Mouse (Mus musculus) adipocyte (in vitro differentiated cells): Measurements from ENCODE around the gene Stat5b.

Experiments
- DNase-seq: peaks from one replicate; pipeline ENCODE4 v3.0.0-alpha.2; 2016; ENCODE audit warnings: low spot score

Stat5b gene

DNA sequence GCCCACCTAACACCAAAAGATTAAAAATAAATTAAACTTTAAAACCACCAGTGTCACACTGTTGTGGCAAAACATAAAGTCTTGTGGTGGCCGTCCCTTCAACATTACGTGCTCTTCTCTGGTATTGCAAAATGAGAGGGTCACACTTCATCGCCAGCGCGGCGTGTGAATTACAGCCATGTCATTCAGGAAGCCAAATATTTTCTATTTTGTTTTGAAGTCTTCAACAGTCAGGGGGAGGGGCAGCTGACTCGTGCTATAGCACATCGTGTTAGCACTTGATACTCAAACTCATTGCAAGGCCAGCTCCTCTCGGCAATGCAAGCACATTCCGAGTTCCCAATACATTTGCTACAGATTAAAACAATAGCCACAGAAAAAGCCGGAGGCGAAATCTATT is 9.7 kb downstream of the Stat5b start:
- no peak for DNase-seq

DNA sequence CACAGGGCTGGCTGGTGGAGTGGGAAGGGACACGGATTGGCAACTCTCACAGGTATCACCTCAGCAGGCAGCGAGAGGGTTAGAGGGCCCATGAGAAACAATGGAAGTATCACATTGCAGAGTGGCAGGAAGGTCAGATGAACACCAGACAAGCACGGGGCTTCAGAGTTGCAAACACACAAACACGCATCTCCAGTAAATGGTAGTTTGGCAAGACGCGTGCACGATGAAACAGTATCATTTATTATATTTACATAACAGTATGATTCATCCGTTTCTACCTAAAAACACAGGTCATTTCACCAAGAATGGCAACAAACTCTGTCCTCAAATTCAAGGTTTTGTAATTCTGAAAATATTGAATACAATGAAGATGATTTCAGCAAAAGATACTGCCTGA is 11.0 kb downstream of the Stat5b start:
- DNase-seq: no peak

DNA sequence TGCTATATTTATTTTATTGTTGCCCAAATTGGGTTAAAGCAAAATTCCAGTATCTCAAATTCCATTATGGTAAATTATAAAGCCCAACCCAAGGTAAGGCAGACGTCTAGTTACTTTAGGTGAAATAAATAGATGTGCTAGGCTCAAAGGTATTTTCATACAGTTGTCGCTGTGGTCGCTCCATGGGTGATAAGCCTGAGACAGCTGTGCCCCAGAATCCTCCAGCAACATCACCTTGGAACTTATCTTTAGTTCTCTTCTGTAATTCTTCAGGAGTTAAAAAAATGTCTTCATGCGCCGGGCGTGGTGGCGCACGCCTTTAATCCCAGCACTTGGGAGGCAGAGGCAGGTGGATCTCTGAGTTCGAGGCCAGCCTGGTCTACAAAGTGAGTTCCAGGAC is 11.6 kb downstream of the Stat5b start:
- DNase-seq: no peak

DNA sequence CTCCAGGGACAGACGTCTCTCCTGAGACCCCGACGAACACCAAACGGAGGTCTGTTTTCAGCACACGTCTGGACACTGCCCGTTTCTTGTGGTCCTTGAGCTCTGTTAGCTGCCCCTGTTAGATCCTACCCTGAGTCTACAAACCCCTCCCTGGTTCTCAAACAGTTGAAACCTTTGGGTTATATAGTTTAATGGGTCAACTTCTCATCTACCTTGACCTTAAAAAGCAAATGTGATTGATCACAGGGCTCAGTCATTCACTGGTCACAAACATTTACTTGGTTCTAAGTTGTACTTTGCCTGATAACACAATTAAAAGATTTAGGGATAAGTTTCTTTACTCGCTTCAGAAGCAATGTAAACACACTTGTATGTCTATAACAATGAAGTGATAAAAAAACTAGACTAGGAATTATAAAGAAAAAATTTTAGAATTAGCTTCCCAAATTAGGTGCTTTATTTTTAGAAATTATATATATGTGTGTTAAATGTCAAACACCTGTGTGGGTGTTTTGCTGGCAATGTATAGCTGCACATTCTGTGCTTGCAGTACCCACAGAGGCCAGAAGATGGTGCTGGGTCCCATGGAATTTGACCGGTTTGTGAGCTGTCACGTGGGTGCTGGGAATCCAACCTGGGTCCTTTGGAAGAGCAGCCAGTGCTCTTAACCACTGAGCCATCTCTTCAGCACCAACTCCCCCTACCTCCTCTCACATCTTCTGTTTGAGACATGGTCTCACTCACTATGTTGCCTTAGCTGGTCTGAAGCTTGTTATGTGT is 13.4 kb downstream of the Stat5b start:
- DNase-seq: no peak

DNA sequence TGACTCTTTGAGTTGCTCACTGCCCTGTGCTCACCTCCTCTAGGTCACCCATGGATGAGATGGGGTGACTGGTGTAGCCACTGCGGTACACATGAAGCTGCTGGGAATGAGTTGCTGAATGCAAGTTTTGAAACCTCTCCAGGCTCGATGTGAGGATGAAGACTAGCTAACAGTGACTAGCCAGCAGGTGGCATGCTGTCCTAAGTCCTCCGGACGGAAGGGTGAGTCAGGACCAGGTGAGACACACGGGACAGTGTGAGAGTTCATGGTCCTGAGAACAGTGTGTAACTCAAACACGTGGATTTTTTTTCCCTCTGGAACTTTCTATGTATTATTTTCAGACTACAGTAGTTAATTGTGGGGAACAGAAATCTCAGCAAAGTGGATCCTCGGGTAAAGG is 17.1 kb downstream of the Stat5b start:
- no peak for DNase-seq

DNA sequence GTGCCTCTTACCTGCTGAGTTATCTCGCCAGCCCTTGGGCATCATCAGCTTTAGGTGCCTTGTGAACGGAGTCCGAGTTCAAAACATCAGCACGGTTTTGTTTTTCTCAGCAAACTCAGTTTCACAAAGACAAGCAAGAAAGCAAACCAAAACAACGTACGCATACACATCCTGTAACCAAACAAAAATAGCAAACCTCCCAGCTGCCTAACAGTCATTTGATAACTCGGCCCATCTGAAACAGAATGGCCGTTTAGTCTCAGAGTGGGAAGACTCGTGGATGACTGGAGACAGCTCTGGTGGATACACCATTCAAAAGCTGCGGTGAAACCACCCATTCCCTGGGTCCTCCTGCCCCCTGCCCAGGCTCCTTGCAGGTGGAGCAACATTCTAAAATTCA is 19.1 kb downstream of the Stat5b start:
- DNase-seq: no peak

DNA sequence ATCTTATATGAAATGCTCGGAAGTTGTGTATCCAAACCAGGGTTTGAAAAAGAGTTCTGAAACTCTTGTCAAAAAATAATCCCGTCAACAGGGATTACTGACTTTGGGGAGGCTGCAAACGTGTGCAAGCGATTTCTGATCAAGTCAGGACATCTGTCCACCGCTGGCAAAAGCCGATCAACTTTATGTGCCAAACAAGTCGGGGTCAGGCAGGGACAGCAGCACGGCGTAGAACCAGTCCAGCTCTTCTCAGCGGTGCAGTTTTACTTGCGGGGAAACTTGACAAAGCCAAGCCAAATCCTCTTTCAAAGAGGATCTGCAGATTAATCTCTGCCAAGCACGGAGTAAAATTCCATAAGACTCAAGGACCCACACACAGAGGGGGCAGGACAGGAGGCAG is 20.8 kb downstream of the Stat5b start:
- DNase-seq: no peak

DNA sequence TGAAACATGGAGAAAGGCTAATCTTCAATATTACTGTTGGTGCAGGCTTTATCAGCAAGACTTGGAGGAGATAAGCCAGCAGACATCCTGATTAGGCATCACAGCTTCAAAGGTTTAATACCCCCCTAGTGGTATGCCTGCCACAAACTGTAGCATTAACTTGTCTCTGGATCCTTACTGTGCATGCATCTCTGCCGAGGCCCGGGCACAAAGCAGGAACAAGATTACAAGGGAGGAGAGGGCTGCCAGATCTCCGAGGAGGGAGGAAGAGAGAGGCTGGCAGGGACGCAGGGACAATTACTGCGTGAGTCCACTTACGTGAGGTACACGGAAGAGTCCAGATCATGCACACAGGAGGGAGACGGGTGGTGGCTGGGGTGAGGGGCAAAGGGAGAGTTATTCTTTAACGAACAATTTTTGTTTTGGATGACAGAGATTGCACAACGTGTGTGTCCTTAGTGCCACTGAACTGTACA is 21.8 kb downstream of the Stat5b start:
- DNase-seq: no peak

DNA sequence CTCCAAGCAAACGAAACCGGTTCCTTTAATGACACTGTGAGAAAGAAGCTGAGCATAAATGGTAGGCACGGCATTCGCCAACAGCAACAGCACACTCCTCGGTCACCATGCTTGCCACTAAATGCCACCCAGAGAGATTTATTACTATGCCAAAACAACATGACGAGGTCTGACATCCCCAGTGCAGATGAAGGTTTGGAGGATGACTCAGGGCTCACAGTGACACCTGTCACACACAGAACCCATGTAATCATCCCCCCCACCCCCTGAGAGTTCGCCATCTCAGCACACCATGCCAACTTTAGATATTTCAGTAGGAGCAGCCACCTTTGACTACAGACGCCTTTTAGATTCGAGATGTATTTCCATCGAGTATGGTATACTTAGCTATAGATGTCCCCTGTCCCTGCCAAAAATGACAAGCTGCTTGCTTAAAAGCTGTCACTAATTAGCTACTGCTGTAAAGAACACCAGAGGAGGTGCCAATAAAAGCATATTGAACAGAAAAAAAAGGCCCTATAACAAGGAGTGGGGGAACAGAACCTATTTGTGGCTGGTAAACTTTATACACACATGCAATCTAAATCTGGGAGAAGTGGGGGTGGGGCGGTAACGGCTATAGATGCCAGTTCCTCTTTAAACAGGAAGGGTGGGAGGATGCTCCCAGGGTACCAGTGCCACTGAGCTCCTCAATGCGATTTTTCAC is 24.2 kb downstream of the Stat5b start:
- no peak for DNase-seq

DNA sequence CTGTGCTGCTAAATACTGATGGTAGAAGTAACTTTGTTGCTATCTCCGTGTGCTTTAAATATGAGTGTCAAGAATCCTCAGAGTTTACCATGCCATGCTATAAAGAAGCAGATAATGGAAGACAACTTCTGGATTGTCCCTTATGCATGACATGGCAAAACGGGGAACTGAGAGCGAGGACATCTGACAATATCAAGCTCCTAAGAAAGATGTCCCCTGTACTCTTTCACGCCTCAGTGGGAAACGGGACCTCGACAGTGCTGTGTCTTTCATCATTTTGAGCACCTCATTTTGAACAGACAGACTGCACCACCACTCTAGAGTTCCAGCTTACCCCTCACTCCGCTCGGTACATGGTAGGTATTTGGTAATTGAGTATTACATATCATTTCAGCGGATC is 25.1 kb downstream of the Stat5b start:
- DNase-seq: no peak

DNA sequence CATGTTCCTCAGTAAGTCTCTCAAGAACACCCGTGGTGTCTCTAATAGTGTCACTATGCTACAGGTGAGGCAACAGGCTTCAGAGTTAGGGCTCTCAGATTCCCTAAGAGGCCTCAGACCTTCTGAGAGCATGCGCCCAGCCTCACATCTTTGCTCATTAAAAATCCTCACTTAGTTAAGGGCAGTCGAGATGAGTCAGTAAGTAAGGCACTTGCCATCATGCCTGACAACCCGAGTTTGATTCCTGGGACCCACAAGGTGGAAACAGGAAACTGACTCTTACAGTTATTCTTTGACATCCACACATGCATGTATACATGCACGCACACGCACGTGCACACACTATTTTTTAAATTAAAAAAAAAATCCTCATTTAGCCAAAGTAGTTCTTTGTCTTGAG is 26.0 kb downstream of the Stat5b start:
- DNase-seq: no peak

DNA sequence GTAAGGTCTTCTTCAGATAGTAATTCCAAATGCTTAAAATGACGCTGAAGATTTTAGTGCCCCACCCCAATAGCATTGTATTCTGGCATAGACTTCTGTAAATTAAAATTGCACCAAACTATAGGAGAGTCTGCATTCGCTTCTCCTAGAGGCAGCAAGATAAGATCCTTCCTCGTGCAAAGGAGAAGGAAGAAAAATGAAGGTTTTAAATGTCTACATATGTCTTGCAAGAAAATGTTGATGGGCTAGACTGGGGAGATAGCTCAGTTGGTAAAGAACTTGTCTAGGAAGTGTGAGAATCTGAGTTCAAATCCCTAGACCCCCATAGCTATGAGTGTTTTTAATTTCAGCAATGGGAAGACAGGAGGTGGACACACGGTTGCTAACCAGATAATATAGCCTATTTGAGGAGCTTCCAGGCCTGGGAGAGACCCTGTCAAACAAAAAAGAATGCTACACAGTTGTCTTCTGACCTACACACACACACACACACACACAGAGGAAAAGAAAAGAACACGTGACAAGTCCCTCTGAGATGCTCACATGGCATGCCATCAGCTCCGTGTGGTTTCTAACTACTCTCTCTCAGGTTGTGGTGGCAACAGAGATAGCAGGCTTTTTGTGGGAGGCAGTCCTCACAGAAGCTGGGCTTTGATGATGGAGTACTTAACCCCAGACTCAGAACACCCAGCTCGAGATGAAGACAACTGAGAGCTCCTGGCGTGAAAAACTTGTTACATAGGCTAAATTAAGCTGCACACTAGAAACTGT is 26.8 kb downstream of the Stat5b start:
- no peak for DNase-seq

DNA sequence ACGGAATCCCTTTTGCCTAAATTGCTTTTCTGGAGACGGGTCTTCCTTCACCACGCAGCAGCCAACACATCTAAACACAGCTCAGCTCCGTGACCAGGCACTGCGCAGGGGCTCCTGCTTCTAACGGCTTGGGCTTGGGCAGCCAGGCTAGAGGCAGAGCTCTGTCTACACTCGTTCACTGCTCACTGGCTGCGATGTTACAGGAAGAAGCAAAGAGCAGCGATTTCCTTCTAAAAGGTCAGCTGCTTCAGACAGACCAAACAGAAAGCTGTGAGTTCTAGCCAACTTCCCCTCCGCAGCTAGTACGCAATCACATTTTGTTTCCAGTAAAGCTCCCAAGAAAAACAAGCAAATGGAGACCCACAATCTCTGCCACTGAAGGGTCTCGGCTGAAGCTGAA is 28.2 kb downstream of the Stat5b start:
- DNase-seq: peak; percentile 41

DNA sequence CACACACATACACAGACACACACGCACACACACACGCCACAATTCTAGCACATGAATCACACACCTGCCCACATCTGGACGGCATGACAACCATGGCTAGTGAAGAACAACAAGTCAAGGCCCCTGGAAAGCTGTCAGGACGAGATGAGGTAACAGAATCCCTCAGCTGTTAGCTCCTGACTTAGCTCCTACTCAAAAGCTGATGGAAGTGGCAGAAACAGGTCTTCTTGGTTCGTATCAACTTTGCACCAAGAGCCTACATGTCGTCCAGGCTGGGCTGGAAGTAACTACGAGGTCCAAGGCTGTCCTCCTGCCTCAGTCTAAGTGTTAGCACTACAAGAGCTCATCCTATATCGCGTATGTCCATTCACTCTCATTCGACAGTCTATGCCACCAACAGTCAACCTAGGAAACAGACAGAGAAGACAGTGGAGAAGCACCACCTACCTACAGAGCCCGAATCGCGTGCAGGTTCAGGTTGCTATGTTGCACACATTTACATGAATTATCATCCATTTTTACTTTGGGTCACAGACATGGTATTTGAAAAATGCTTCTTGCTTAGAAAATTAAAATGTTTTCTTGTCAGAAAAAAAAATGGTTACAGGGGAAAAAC is 28.8 kb downstream of the Stat5b start:
- DNase-seq: no peak

DNA sequence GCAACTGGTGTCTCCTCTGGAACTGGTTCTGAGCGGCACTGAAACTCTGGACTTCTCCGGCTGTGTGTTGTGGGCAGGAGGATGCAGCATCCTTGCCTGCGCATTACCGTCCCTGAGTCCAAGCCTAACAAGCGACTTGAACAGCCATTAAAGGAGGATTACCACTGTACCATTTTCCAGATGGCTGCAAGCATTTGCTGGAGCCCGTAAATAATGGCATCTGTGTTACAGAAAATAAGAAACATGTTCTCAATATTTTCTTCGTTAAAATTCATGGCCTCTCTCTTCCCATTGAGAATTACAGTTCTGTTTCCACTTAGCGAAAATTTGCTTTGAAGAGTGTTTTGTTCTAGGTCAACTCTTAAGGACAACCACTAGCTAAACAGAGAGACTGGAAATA is 30.5 kb downstream of the Stat5b start:
- no peak for DNase-seq

DNA sequence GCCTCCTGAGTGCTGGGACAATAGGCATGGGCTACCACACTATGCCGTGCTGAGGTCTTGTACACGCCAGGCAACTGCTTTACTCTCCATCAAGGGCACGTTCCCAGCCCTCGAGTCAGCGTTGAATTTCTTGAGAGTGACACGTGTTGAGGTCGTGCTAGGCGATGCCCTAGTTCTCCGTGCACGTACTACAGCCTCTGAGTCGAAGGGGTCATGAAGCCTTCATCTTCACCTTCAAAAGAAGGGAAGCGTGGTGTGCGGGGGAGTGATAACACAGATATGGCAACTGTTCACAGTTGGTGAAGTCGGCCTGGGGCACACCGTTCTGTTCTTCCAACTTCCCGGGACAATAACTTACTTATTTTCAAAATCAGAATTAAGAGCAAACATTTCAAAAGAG is 30.9 kb downstream of the Stat5b start:
- DNase-seq: no peak

DNA sequence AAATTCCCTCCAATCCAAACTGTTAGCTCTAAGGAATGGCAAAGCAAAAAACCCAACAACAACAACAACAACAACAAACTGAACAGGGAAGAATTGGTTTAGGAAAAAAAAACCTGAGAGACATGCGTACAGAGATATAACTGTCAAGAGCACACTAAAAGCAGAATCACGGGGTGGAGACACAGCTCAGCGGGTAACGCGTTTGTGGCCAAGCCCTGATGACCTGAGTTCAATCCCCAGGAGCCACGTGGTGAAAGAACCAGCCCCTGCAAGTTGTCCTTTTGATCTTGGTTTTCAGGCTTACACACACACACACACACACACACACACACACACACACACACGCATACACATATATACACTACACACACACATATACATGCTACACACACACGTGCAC is 31.5 kb downstream of the Stat5b start:
- DNase-seq: no peak

DNA sequence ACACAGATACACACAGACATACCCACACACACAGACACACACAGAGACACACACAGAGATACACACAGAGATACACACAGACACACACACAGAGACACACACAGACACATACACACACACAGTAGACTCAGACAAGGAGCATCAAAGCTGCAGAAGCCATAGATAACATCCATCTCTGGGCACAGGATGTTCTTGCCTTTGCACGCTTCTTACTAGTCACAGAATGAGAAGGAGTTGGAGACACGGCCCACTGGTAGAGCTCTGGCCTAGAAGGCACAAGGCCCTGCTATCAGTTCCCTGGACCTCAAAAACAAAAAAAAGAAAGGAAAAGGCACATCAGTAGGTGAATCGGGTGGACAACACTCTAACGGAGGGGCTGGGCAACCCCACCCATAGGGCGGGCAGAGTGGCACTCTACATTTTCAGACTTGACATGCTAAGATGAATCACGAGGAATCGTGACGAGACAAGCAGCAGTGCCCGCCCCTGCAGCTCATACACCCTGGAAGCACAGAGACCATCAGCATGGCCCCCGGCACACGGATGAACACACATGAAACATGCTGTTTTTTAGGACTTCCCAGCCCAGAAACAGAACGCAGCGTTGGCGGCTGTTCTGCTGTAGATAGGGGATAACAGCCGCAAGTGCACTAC is 32.0 kb downstream of the Stat5b start:
- DNase-seq: no peak

DNA sequence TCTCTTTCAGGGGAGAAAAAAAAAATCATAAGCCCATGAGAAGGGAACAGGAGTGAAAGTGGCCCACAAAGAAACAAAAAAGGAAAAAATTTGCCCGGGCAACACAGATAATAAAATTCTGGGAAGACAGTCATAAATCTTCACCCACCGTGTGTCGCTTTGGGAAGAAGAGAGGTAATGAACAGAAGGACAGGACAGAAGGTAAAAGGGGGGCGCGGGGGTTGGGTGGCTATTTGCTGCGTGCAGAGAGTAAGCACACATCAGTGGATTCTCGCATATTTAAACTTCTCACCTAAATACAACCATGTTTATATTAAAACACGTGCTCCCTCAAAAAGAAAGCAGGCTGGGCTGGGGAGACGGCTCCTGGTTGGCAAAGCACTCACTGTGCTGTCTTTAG is 33.2 kb downstream of the Stat5b start:
- DNase-seq: no peak

DNA sequence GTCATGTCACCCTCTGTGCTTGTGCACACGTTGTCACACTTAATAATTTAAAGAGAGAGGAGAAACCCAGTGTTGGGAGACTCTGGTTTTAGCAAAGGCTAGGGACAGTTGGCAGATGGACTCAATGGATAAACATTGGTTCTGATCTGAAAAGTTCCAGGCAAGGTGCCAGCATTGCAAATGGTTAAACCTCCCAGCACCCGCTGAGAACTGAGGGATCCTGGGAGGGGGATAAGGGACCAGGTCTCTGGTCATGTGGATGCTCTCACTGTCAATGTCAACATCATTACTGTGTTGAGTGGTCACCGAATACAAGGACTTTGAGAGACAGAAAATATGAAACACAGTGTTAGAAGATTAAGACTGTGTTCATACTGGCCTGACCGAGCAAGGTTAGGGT is 33.7 kb downstream of the Stat5b start:
- DNase-seq: no peak

DNA sequence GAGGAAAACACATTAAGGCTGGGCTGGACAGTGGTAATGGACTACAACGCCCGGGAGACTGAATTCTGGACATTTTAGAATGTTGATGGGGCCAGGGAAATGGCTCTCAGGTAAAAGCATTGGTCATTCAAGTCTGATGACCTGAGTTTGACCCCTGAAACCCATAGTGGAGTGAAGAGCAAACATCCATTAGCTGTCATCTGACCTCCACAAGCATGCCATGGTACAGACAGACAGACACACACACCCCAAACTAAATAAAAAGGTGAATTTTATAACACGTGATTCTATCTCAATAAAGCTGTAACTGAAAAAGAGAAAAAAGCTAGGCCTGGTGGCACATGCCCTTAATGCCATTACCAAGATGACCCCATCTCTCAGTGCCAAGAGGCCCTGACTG is 34.2 kb downstream of the Stat5b start:
- DNase-seq: no peak

DNA sequence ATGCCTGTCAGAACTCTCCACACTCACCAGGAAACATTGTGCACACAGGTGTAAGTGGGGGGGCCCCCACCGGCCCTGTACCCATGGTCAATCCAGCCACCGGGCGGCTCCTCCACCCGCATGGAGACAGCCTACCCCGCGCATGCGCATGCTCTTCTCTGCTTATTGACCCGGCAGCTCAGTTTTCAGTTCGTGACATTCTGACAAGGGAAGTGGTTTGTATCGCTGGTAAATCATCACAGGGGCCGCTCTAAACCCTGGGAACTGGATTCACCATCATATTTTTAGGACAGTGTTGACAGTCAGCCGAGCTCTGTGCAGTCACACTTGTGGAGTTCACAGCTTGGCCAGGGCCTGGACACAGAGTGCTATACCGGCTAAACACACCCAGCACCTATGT is 36.0 kb downstream of the Stat5b start:
- no peak for DNase-seq
